Mouse (Mus musculus): ENCODE measurements around the gene Zbtb39. TPM values are rescaled to one million over a fixed set of nuclear protein-coding genes. Genes with fewer than 3 reads are reported as not detected.
A peak's percentile ranks its signal among the peaks of the same experiment; 100 is the strongest.

The Zbtb39 gene
- 0.69 and 0.70 TPM in 2 replicates for polyA plus RNA-seq (2015; fragmentation: Nextera tagmentation; extraction: Ambion mirVana)

DNA sequence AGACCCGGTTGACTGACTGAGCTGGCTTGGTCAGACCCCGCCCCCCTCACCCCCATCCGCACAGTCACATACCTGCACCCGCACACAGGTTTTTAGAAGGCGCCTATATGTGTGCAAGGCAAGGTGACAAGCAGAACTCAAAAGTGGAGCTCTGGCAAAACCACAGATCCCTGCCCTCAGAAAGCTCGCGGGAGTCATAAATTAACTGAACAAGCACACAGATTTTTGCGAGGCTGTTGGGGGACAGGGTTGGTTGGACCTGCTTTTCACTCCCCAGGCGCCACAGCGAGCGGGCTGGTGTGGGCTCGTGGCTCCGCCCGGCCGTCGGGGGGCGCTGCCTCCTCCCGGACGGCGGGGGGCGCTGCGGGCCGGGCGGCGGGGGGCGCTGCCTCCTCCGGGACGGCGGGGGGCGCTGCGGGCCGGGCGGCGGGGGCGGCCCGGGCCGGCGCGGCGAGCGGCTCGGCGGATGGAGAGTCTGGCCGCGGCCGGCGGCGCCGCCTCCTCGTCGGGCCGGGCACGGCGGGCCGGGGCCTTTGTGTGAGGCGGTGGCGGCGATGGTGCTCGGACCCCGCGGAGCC is at the start of gene Zbtb39:
Zbtb39 (plus strand) TSS at position 456 of the 578 bp plus-strand sequence.
- Histone ChIP-seq H3K4me2 (ENCODE audit: low read depth, low read length) (peak within 1 kb of the TSS; percentile 86), H3K9me3 (replicated peaks; ENCODE audit: control insufficient read depth, low read length) (no peaks in the 10 kb centered on the region; the same call in 1 of the 2 replicates), H3K36me3 (ENCODE audit: control insufficient read depth, insufficient read depth) (peaks cover 25% of the 10 kb centered on the region), H3K27ac (ENCODE audit: low read length) (peak within 1 kb of the TSS; percentile 84), H3K27me3 (ENCODE audit: control insufficient read depth, insufficient read depth, low read depth, low read length) (no peaks in the 10 kb centered on the region), H3K4me3 (ENCODE audit: low read depth, low read length) (peak within 1 kb of the TSS; percentile 75), H3K9ac (ENCODE audit: low read depth, low read length) (peak within 1 kb of the TSS; percentile 85), H3K4me1 (ENCODE audit: control insufficient read depth, low read depth, low read length) (peaks cover 40% of the 10 kb centered on the region)
- 1% methylated on average over 42 of the region's 61 CpGs for WGBS (ENCODE audit: insufficient replicate concordance)
- peak; percentile 72 for ATAC-seq (ENCODE audit: low read depth)

DNA sequence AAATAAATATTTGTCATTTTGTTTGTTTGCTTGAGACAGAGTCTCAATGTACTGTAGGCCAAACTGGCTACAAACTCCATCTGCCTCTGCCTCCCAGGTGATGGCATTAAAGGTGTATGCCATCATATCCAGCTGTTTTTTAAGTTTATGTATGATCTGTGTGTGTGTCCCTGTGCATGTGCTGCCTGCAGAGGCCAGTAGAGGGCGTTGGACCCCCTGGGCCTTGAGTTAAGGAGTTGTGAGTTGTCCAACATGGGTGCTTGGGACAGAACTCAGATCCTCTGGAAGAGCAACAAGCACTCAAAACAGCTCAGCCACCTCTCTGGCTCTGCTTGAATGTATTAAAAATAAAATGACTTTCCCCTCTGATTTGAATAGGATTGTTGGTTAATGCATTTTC is 48.3 kb upstream of the Zbtb39 start:
- ATAC-seq (ENCODE audit: low read depth) = no peak
- H3K36me3 ChIP-seq (ENCODE audit: control insufficient read depth, insufficient read depth) = peaks cover 19% of the 10 kb centered on the region
- H3K9ac ChIP-seq (ENCODE audit: low read depth, low read length) = no peak overlapping the region

GRCm38 (mm10) chr10:127694636-127695035 is 44.7 kb upstream of the Zbtb39 start:
- Histone ChIP-seq H3K9ac (ENCODE audit: low read depth, low read length) (no peak overlapping the region), H3K36me3 (ENCODE audit: control insufficient read depth, insufficient read depth) (peaks cover 17% of the 10 kb centered on the region), H3K4me2 (ENCODE audit: low read depth, low read length) (no peak overlapping the region), H3K27ac (ENCODE audit: low read length) (no peak overlapping the region), H3K27me3 (ENCODE audit: control insufficient read depth, insufficient read depth, low read depth, low read length) (no peaks in the 10 kb centered on the region), H3K4me1 (ENCODE audit: control insufficient read depth, low read depth, low read length) (peaks cover 4% of the 10 kb centered on the region), H3K9me3 (replicated peaks; ENCODE audit: control insufficient read depth, low read length) (no peaks in the 10 kb centered on the region), H3K4me3 (ENCODE audit: low read depth, low read length) (no peak overlapping the region)
- peak; percentile 30; the same call in 1 of the 2 replicates for ATAC-seq (ENCODE audit: low read depth)
- WGBS (ENCODE audit: insufficient replicate concordance) = 38% methylated on average over 2 of the region's 2 CpGs

More for the DNA sequence above, 48.3 kb upstream of the Zbtb39 start:
- no peaks in the 10 kb centered on the region for H3K9me3 ChIP-seq (replicated peaks; ENCODE audit: control insufficient read depth, low read length)
- peaks cover 4% of the 10 kb centered on the region for H3K4me1 ChIP-seq (ENCODE audit: control insufficient read depth, low read depth, low read length)
- no peak overlapping the region for H3K4me3 ChIP-seq (ENCODE audit: low read depth, low read length)
- no peak overlapping the region for H3K27ac ChIP-seq (ENCODE audit: low read length)
- WGBS (ENCODE audit: insufficient replicate concordance) = 4% methylated on average over 1 of the region's 1 CpGs
- H3K4me2 ChIP-seq (ENCODE audit: low read depth, low read length) = no peak overlapping the region
- no peaks in the 10 kb centered on the region for H3K27me3 ChIP-seq (ENCODE audit: control insufficient read depth, insufficient read depth, low read depth, low read length)

DNA sequence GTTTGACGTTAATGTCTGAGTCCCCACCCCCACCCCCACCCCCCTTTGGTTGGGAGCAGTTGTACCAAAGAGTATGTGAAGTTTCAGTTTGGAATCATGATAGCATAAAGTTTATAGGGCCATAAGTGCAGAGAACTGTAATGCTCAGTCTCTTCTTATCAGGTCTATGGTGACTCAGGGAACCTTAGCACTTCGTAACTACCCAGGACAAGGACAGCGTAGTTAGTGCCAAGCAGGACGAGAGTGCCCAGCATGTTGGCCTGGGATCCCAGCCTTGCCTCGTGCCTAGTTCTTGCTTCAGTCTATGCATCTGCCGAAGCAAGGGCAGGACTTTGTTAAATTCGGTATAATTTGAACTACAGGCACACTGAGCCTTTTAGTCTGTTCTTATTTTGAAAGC is 43.6 kb upstream of the Zbtb39 start:
- no peak overlapping the region for H3K4me3 ChIP-seq (ENCODE audit: low read depth, low read length)
- H3K27me3 ChIP-seq (ENCODE audit: control insufficient read depth, insufficient read depth, low read depth, low read length) = no peaks in the 10 kb centered on the region
- H3K36me3 ChIP-seq (ENCODE audit: control insufficient read depth, insufficient read depth) = peaks cover 16% of the 10 kb centered on the region
- peaks cover 4% of the 10 kb centered on the region for H3K4me1 ChIP-seq (ENCODE audit: control insufficient read depth, low read depth, low read length)
- ATAC-seq (ENCODE audit: low read depth) = no peak
- WGBS (ENCODE audit: insufficient replicate concordance) = 72% methylated on average over 7 of the region's 7 CpGs
- no peak overlapping the region for H3K27ac ChIP-seq (ENCODE audit: low read length)
- no peaks in the 10 kb centered on the region for H3K9me3 ChIP-seq (replicated peaks; ENCODE audit: control insufficient read depth, low read length)
- no peak overlapping the region for H3K9ac ChIP-seq (ENCODE audit: low read depth, low read length)
- no peak overlapping the region for H3K4me2 ChIP-seq (ENCODE audit: low read depth, low read length)

- Histone ChIP-seq H3K27me3 (ENCODE audit: control insufficient read depth, insufficient read depth, low read depth, low read length) (no peaks in the 10 kb centered on the region), H3K4me2 (ENCODE audit: low read depth, low read length) (no peak overlapping the region), H3K4me1 (ENCODE audit: control insufficient read depth, low read depth, low read length) (peaks cover 4% of the 10 kb centered on the region), H3K9ac (ENCODE audit: low read depth, low read length) (no peak overlapping the region), H3K4me3 (ENCODE audit: low read depth, low read length) (no peak overlapping the region), H3K27ac (ENCODE audit: low read length) (no peak overlapping the region), H3K9me3 (replicated peaks; ENCODE audit: control insufficient read depth, low read length) (no peaks in the 10 kb centered on the region), H3K36me3 (ENCODE audit: control insufficient read depth, insufficient read depth) (peaks cover 8% of the 10 kb centered on the region)
- WGBS (ENCODE audit: insufficient replicate concordance) = 82% methylated on average over 7 of the region's 7 CpGs
- ATAC-seq (ENCODE audit: low read depth) = no peak
Measured at GRCm38 (mm10) chr10:127698966-127699365, 40.4 kb upstream of the Zbtb39 start.

DNA sequence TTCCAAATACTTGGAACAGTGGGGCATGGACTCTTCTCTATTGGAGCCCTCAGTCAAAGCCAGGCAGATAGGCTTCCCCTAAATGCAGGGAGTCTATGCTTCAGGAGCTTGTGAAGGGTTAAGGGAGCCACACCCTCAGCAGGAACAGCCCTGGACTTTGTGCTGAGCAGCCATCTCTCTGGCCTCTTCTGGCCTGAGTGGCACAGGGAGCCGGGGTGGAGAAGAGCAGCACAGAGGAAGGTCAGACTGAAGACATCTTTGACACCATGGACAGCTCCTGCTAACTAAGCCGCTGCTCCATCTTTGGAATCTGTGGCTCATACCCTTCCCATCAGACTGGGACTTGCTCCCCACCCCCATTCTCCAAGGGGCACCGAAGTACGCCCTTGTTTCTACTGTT is 36.0 kb upstream of the Zbtb39 start:
- no peak overlapping the region for H3K9ac ChIP-seq (ENCODE audit: low read depth, low read length)
- no peak for ATAC-seq (ENCODE audit: low read depth)
- H3K27ac ChIP-seq (ENCODE audit: low read length) = no peak overlapping the region
- H3K36me3 ChIP-seq (ENCODE audit: control insufficient read depth, insufficient read depth) = 0 out of 2 replicates have a peak, but pooled peaks cover 2% of the 10 kb centered on the region
- H3K4me2 ChIP-seq (ENCODE audit: low read depth, low read length) = no peak overlapping the region
- H3K4me3 ChIP-seq (ENCODE audit: low read depth, low read length) = no peak overlapping the region
- H3K4me1 ChIP-seq (ENCODE audit: control insufficient read depth, low read depth, low read length) = peaks cover 3% of the 10 kb centered on the region
- WGBS (ENCODE audit: insufficient replicate concordance) = 31% methylated on average over 4 of the region's 4 CpGs
- no peaks in the 10 kb centered on the region for H3K27me3 ChIP-seq (ENCODE audit: control insufficient read depth, insufficient read depth, low read depth, low read length)
- no peaks in the 10 kb centered on the region for H3K9me3 ChIP-seq (replicated peaks; ENCODE audit: control insufficient read depth, low read length)

GRCm38 (mm10) chr10:127704293-127704692 is 35.0 kb upstream of the Zbtb39 start:
- Histone ChIP-seq H3K27ac (ENCODE audit: low read length) (no peak overlapping the region), H3K36me3 (ENCODE audit: control insufficient read depth, insufficient read depth) (no peaks in the 10 kb centered on the region), H3K4me1 (ENCODE audit: control insufficient read depth, low read depth, low read length) (peaks cover 3% of the 10 kb centered on the region), H3K27me3 (ENCODE audit: control insufficient read depth, insufficient read depth, low read depth, low read length) (no peaks in the 10 kb centered on the region), H3K4me3 (ENCODE audit: low read depth, low read length) (no peak overlapping the region), H3K4me2 (ENCODE audit: low read depth, low read length) (no peak overlapping the region), H3K9ac (ENCODE audit: low read depth, low read length) (no peak overlapping the region), H3K9me3 (replicated peaks; ENCODE audit: control insufficient read depth, low read length) (no peaks in the 10 kb centered on the region)
- 41% methylated on average over 2 of the region's 2 CpGs for WGBS (ENCODE audit: insufficient replicate concordance)
- no peak for ATAC-seq (ENCODE audit: low read depth)

DNA sequence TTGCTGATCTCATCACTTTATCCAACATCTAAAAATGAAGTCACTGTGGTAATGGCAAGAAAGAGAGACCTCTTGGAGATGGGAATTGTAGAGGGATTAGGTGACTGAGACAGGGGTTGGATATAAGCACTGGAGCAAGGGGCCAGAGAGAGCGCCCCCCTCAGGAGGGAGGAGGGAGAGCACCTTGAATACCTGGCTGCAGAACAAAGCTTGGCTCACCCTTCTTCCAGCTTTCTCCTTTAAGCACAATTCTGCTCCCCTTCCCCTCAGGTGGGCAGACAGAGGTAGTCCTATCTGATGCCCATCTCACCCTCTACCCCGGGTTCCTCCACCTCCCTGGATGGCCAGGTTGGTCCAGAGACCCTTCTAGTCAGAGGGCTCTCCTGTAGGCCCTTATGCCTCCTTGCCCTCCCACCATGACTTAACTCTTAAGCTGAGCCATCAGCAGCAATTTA is 34.5 kb upstream of the Zbtb39 start, which contains the start of gene Myo1a:
Myo1a (plus strand) TSS at position 405 of the 455 bp plus-strand sequence.
- Histone ChIP-seq H3K27me3 (ENCODE audit: control insufficient read depth, insufficient read depth, low read depth, low read length) (no peaks in the 10 kb centered on the region), H3K4me3 (ENCODE audit: low read depth, low read length) (no peak within 1 kb of the TSS), H3K9me3 (replicated peaks; ENCODE audit: control insufficient read depth, low read length) (no peaks in the 10 kb centered on the region), H3K4me1 (ENCODE audit: control insufficient read depth, low read depth, low read length) (peaks cover 3% of the 10 kb centered on the region), H3K9ac (ENCODE audit: low read depth, low read length) (no peak within 1 kb of the TSS), H3K4me2 (ENCODE audit: low read depth, low read length) (no peak within 1 kb of the TSS), H3K36me3 (ENCODE audit: control insufficient read depth, insufficient read depth) (no peaks in the 10 kb centered on the region), H3K27ac (ENCODE audit: low read length) (no peak within 1 kb of the TSS)
- 32% methylated on average over 2 of the region's 2 CpGs for WGBS (ENCODE audit: insufficient replicate concordance)
- no peak for ATAC-seq (ENCODE audit: low read depth)

DNA sequence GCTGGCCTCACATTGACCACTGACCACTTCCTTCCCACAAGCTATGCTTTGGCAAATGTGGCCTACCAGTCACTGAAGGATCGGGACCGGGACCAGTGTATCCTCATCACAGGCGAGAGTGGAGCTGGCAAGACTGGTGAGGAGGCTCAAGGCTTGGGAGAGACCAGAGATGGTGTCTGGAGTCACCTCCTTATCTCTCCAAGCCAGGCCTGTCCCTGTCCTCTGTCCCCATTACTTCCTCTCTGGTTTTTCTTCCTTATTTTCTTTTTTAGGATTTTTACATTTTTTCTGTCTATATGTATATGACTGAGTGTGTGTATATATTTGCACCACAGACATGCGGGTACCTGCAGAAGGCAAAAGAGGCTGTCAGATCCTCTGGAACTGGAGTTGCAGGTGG is 33.6 kb upstream of the Zbtb39 start:
- H3K27me3 ChIP-seq (ENCODE audit: control insufficient read depth, insufficient read depth, low read depth, low read length) = no peaks in the 10 kb centered on the region
- no peak for ATAC-seq (ENCODE audit: low read depth)
- H3K4me3 ChIP-seq (ENCODE audit: low read depth, low read length) = no peak overlapping the region
- H3K9me3 ChIP-seq (replicated peaks; ENCODE audit: control insufficient read depth, low read length) = no peaks in the 10 kb centered on the region
- 48% methylated on average over 4 of the region's 4 CpGs for WGBS (ENCODE audit: insufficient replicate concordance)
- H3K36me3 ChIP-seq (ENCODE audit: control insufficient read depth, insufficient read depth) = no peaks in the 10 kb centered on the region
- no peak overlapping the region for H3K27ac ChIP-seq (ENCODE audit: low read length)
- peaks cover 3% of the 10 kb centered on the region for H3K4me1 ChIP-seq (ENCODE audit: control insufficient read depth, low read depth, low read length)
- no peak overlapping the region for H3K4me2 ChIP-seq (ENCODE audit: low read depth, low read length)
- H3K9ac ChIP-seq (ENCODE audit: low read depth, low read length) = no peak overlapping the region
